Mouse (Mus musculus) heart, adult 2 months (tissue): ENCODE data around the gene Zfp367.

Experiments used
- CTCF ChIP-seq: fragments of 200-600 bp; IDR thresholded peaks from 2 replicates; pipeline ENCODE4 v1.8.1; 2022; ENCODE audit warnings: antibody characterized with exemption, mild to moderate bottlenecking, moderate library complexity
- EP300 ChIP-seq: fragments of 200-500 bp; IDR thresholded peaks from 2 replicates; pipeline ENCODE4 v1.6.1; 2011; ENCODE audit warnings: low read depth, low read length, control low read depth; ENCODE audit not compliant: insufficient read depth
- POLR2A ChIP-seq: fragments of 200-500 bp; IDR thresholded peaks from 2 replicates; pipeline ENCODE4 v1.6.1; 2011; ENCODE audit warnings: mild to moderate bottlenecking, low read depth, low read length, control low read depth; ENCODE audit not compliant: insufficient read depth

GRCm38 (mm10) chr13:64182091-64182490 lies 29.1 kb upstream of the Zfp367 start:
- TF ChIP-seq CTCF, result no peak
- TF ChIP-seq POLR2A, result no peak
- TF ChIP-seq EP300, result no peak
